Mouse (Mus musculus) liver, embryonic 14.5 days (tissue): ENCODE results near the gene Clybl.

ENCODE experiments used
- CTCF ChIP-seq: IDR thresholded peaks from 2 replicates; pipeline ENCODE4 v1.5.1; 2016; ENCODE audit warnings: antibody characterized with exemption, low read depth, control low read depth
- EP300 ChIP-seq: IDR thresholded peaks from 2 replicates; pipeline ENCODE4 v1.6.1; 2016; ENCODE audit warnings: antibody characterized with exemption, low read depth

DNA sequence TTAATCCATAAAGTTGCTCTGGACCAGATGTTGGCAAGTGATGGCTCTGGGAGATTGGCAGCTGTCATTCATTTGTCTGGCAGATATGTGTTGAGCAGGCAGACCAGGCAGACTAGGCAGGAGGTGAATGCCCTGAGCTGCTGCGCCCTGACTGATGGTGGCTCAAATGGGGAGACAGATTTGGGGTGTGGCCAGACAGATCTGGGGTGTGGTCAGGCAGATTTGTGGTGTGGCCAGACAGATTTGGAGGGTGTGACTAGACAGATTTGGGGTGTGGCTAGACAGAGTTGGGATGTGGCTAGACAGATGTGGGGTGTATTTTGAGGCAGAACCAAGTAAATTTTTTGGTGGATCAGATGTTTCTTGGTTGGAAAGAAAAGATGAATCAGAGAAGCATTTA, 62.4 kb downstream of the Clybl start:
- TF ChIP-seq EP300 (no peak), CTCF (no peak)
